Mouse (Mus musculus) kidney, embryonic 15.5 days (tissue): ENCODE measurements at regions not wholly inside any gene's neighbourhood (a gene's known extent, or its start where the extent isn't known, plus 50 kb on each side); places are given as distances from the start of the nearest gene placed in this dataset.

Source experiments
- ATAC-seq: fragments of 200-750 bp; cut with Nextera tagmentation; replicated peaks from 2 replicates; pipeline ENCODE4 v1.8.0; 2017; ENCODE audit warnings: moderate TSS enrichment; ENCODE audit not compliant: low FRiP score
- H3K27ac ChIP-seq: fragments of 300-500 bp; sonication (generic); 2 replicates; pipeline ENCODE4 v1.5.1; 2015; ENCODE audit warnings: mild to moderate bottlenecking, inconsistent platforms
- H3K27me3 ChIP-seq: fragments of 300-500 bp; sonication (generic); 2 replicates; pipeline ENCODE4 v1.6.1; 2015; ENCODE audit warnings: inconsistent platforms
- H3K36me3 ChIP-seq: fragments of 300-500 bp; sonication (generic); 2 replicates; pipeline ENCODE4 v1.6.1; 2015; ENCODE audit warnings: inconsistent platforms
- H3K4me1 ChIP-seq: fragments of 300-500 bp; sonication (generic); 2 replicates; pipeline ENCODE4 v1.6.1; 2015; ENCODE audit warnings: inconsistent platforms
- H3K4me2 ChIP-seq: fragments of 300-500 bp; sonication (generic); 2 replicates; pipeline ENCODE4 v1.6.1; 2015; ENCODE audit warnings: moderate library complexity, mild to moderate bottlenecking, inconsistent platforms
- H3K4me3 ChIP-seq: fragments of 300-500 bp; sonication (generic); replicated peaks from 2 replicates; pipeline ENCODE4 v1.5.1; 2015; ENCODE audit warnings: mild to moderate bottlenecking, inconsistent platforms
- H3K9ac ChIP-seq: fragments of 300-500 bp; sonication (generic); 2 replicates; pipeline ENCODE4 v1.6.1; 2015; ENCODE audit warnings: mild to moderate bottlenecking, inconsistent platforms
- H3K9me3 ChIP-seq: fragments of 300-500 bp; sonication (generic); replicated peaks from 2 replicates; pipeline ENCODE4 v1.6.1; 2016; ENCODE audit warnings: inconsistent platforms
- WGBS: fragments of 180-500 bp; shearing (Covaris S2); methylation state at CpG from one replicate; pipeline ENCODE4 v1.1.7; 2015; ENCODE audit warnings: mixed read lengths; 5-methylcytosine and 5-hydroxymethylcytosine counted together

GRCm38 (mm10) chr15:52783940-52784339 is 1100.8 kb upstream of the Gm7489 start:
- Histone ChIP-seq H3K27ac (no peak overlapping the region), H3K9me3 (no peaks in the 10 kb centered on the region), H3K4me3 (no peak overlapping the region), H3K9ac (no peak overlapping the region), H3K36me3 (no peaks in the 10 kb centered on the region), H3K27me3 (no peaks in the 10 kb centered on the region), H3K4me2 (no peak overlapping the region), H3K4me1 (no peaks in the 10 kb centered on the region)
- WGBS, result 94% methylated on average over 2 of the region's 2 CpGs
- ATAC-seq, result no peak

GRCm38 (mm10) chr15:52785196-52785595 is 1099.5 kb upstream of the Gm7489 start:
- WGBS, result 78% methylated on average over 3 of the region's 3 CpGs
- Histone ChIP-seq H3K4me1 (no peaks in the 10 kb centered on the region), H3K27me3 (no peaks in the 10 kb centered on the region), H3K9ac (no peak overlapping the region), H3K36me3 (no peaks in the 10 kb centered on the region), H3K4me3 (no peak overlapping the region), H3K9me3 (no peaks in the 10 kb centered on the region), H3K27ac (no peak overlapping the region), H3K4me2 (no peak overlapping the region)
- ATAC-seq, result no peak

- no peaks in the 10 kb centered on the region for H3K36me3 ChIP-seq
- H3K4me3 ChIP-seq, result no peak overlapping the region
- ATAC-seq, result no peak
- H3K9ac ChIP-seq, result no peak overlapping the region
- no peaks in the 10 kb centered on the region for H3K27me3 ChIP-seq
- no peaks in the 10 kb centered on the region for H3K4me1 ChIP-seq
- H3K9me3 ChIP-seq, result no peaks in the 10 kb centered on the region
- H3K27ac ChIP-seq, result no peak overlapping the region
- 86% methylated on average over 8 of the region's 8 CpGs for WGBS
- no peak overlapping the region for H3K4me2 ChIP-seq
Measured at GRCm38 (mm10) chr15:52785976-52786375, 1098.7 kb upstream of the Gm7489 start.

GRCm38 (mm10) chr15:52805479-52806199 is 1079.1 kb upstream of the Gm7489 start:
- WGBS, result 73% methylated on average over 4 of the region's 4 CpGs
- H3K9ac ChIP-seq, result no peak overlapping the region
- no peaks in the 10 kb centered on the region for H3K27me3 ChIP-seq
- no peak overlapping the region for H3K4me3 ChIP-seq
- H3K9me3 ChIP-seq, result no peaks in the 10 kb centered on the region
- no peaks in the 10 kb centered on the region for H3K36me3 ChIP-seq
- no peak overlapping the region for H3K27ac ChIP-seq
- no peaks in the 10 kb centered on the region for H3K4me1 ChIP-seq
- ATAC-seq, result no peak
- H3K4me2 ChIP-seq, result no peak overlapping the region

GRCm38 (mm10) chr15:52808622-52809021 is 1076.1 kb upstream of the Gm7489 start:
- 70% methylated on average over 3 of the region's 3 CpGs for WGBS
- Histone ChIP-seq H3K36me3 (no peaks in the 10 kb centered on the region), H3K9me3 (no peaks in the 10 kb centered on the region), H3K4me2 (no peak overlapping the region), H3K4me3 (no peak overlapping the region), H3K27me3 (no peaks in the 10 kb centered on the region), H3K4me1 (no peaks in the 10 kb centered on the region), H3K9ac (no peak overlapping the region), H3K27ac (no peak overlapping the region)
- ATAC-seq, result no peak

GRCm38 (mm10) chr15:52820796-52821195 is 1063.9 kb upstream of the Gm7489 start:
- ATAC-seq, result no peak
- Histone ChIP-seq H3K27me3 (no peaks in the 10 kb centered on the region), H3K9ac (no peak overlapping the region), H3K4me3 (no peak overlapping the region), H3K27ac (no peak overlapping the region), H3K4me1 (no peaks in the 10 kb centered on the region), H3K9me3 (no peaks in the 10 kb centered on the region), H3K4me2 (no peak overlapping the region), H3K36me3 (no peaks in the 10 kb centered on the region)
- WGBS, result 84% methylated on average over 6 of the region's 6 CpGs

GRCm38 (mm10) chr15:52836896-52837295 is 1047.8 kb upstream of the Gm7489 start:
- no peaks in the 10 kb centered on the region for H3K27me3 ChIP-seq
- no peaks in the 10 kb centered on the region for H3K36me3 ChIP-seq
- ATAC-seq, result no peak
- WGBS, result 89% methylated on average over 2 of the region's 2 CpGs
- H3K4me1 ChIP-seq, result no peaks in the 10 kb centered on the region
- no peak overlapping the region for H3K4me3 ChIP-seq
- H3K27ac ChIP-seq, result no peak overlapping the region
- no peak overlapping the region for H3K9ac ChIP-seq
- H3K9me3 ChIP-seq, result no peaks in the 10 kb centered on the region
- no peak overlapping the region for H3K4me2 ChIP-seq

- Histone ChIP-seq H3K4me1 (no peaks in the 10 kb centered on the region), H3K4me2 (no peak overlapping the region), H3K27me3 (no peaks in the 10 kb centered on the region), H3K4me3 (no peak overlapping the region), H3K36me3 (no peaks in the 10 kb centered on the region), H3K9ac (no peak overlapping the region), H3K27ac (no peak overlapping the region), H3K9me3 (no peaks in the 10 kb centered on the region)
- ATAC-seq, result no peak
Measured at GRCm38 (mm10) chr15:52848132-52848531, 1036.6 kb upstream of the Gm7489 start.

- Histone ChIP-seq H3K27ac (no peak overlapping the region), H3K4me2 (no peak overlapping the region), H3K9ac (no peak overlapping the region), H3K9me3 (no peaks in the 10 kb centered on the region), H3K4me3 (no peak overlapping the region), H3K36me3 (no peaks in the 10 kb centered on the region), H3K4me1 (no peaks in the 10 kb centered on the region), H3K27me3 (no peaks in the 10 kb centered on the region)
- WGBS, result 89% methylated on average over 4 of the region's 4 CpGs
- no peak for ATAC-seq
Measured at GRCm38 (mm10) chr15:52858682-52859081, 1026.0 kb upstream of the Gm7489 start.

- Histone ChIP-seq H3K27me3 (no peaks in the 10 kb centered on the region), H3K4me1 (no peaks in the 10 kb centered on the region), H3K9ac (no peak overlapping the region), H3K4me2 (no peak overlapping the region), H3K36me3 (no peaks in the 10 kb centered on the region), H3K27ac (no peak overlapping the region), H3K4me3 (no peak overlapping the region), H3K9me3 (no peaks in the 10 kb centered on the region)
- WGBS, result 91% methylated on average over 4 of the region's 4 CpGs
- no peak for ATAC-seq
Measured at GRCm38 (mm10) chr15:52863494-52863893, 1021.2 kb upstream of the Gm7489 start.

- H3K27me3 ChIP-seq, result no peaks in the 10 kb centered on the region
- H3K27ac ChIP-seq, result no peak overlapping the region
- H3K9ac ChIP-seq, result no peak overlapping the region
- H3K9me3 ChIP-seq, result no peaks in the 10 kb centered on the region
- WGBS, result 69% methylated on average over 9 of the region's 9 CpGs
- no peak overlapping the region for H3K4me3 ChIP-seq
- H3K36me3 ChIP-seq, result no peaks in the 10 kb centered on the region
- no peaks in the 10 kb centered on the region for H3K4me1 ChIP-seq
- H3K4me2 ChIP-seq, result no peak overlapping the region
- no peak for ATAC-seq
Measured at GRCm38 (mm10) chr15:52892244-52892950, 992.3 kb upstream of the Gm7489 start.

GRCm38 (mm10) chr15:52898107-52898506 is 986.6 kb upstream of the Gm7489 start:
- no peak for ATAC-seq
- WGBS, result 51% methylated on average over 1 of the region's 1 CpGs
- Histone ChIP-seq H3K9me3 (no peaks in the 10 kb centered on the region), H3K4me2 (no peak overlapping the region), H3K36me3 (no peaks in the 10 kb centered on the region), H3K4me3 (no peak overlapping the region), H3K27ac (no peak overlapping the region), H3K9ac (no peak overlapping the region), H3K4me1 (no peaks in the 10 kb centered on the region), H3K27me3 (no peaks in the 10 kb centered on the region)

GRCm38 (mm10) chr15:52899403-52899802 is 985.3 kb upstream of the Gm7489 start:
- Histone ChIP-seq H3K9ac (no peak overlapping the region), H3K27me3 (no peaks in the 10 kb centered on the region), H3K36me3 (no peaks in the 10 kb centered on the region), H3K4me3 (no peak overlapping the region), H3K4me1 (no peaks in the 10 kb centered on the region), H3K27ac (no peak overlapping the region), H3K4me2 (no peak overlapping the region), H3K9me3 (no peaks in the 10 kb centered on the region)
- WGBS, result 33% methylated on average over 4 of the region's 4 CpGs
- ATAC-seq, result peak; percentile 91
